Mouse (Mus musculus) limb, embryonic 10.5 days (tissue): Measurements from ENCODE around the gene Klk12. TPM values are rescaled to one million over a fixed set of nuclear protein-coding genes. Genes with fewer than 3 reads are reported as not detected.

Source experiments
- DNase-seq: peaks from one replicate; pipeline ENCODE4 v3.0.0-alpha.2; 2017; ENCODE audit warnings: low spot score
- H3K27ac ChIP-seq: fragments of 300-500 bp; sonication (generic); 2 replicates; pipeline ENCODE4 v1.5.1; 2016; ENCODE audit warnings: mild to moderate bottlenecking
- H3K27me3 ChIP-seq: fragments of 300-500 bp; sonication (generic); 2 replicates; pipeline ENCODE4 v1.6.1; 2016; ENCODE audit warnings: low read depth, mild to moderate bottlenecking; ENCODE audit not compliant: poor library complexity, severe bottlenecking
- H3K36me3 ChIP-seq: fragments of 300-500 bp; sonication (generic); 2 replicates; pipeline ENCODE4 v1.6.1; 2016; ENCODE audit warnings: mild to moderate bottlenecking, moderate library complexity
- H3K4me1 ChIP-seq: fragments of 300-500 bp; sonication (generic); 2 replicates; pipeline ENCODE4 v1.6.1; 2016
- H3K4me3 ChIP-seq: fragments of 300-500 bp; sonication (generic); 2 replicates; pipeline ENCODE4 v1.5.1; 2016; ENCODE audit warnings: mild to moderate bottlenecking, moderate library complexity
- H3K9me3 ChIP-seq: fragments of 300-500 bp; sonication (generic); replicated peaks from 2 replicates; pipeline ENCODE4 v1.6.1; 2016; ENCODE audit warnings: mild to moderate bottlenecking
- WGBS: fragments of 180-500 bp; shearing (Covaris S2); methylation state at CpG from one replicate; pipeline ENCODE4 v1.1.7; 2016; 5-methylcytosine and 5-hydroxymethylcytosine counted together
- polyA plus RNA-seq: library from polyadenylated mRNA; unstranded; fragments of >200 nt; fragmentation: Nextera tagmentation; extraction: Ambion mirVana; gene quantifications from 2 replicates; pipeline ENCODE4 v1.2.1, GENCODE M21; 2016

Gene Klk12
- polyA plus RNA-seq, 1 experiment from 2014 or later, result not detected

GRCm38 (mm10) chr7:43778176-43778970 is 9.7 kb downstream of the Klk12 start:
- H3K27me3 ChIP-seq, result peaks cover 12% of the 10 kb centered on the region
- H3K9me3 ChIP-seq, result no peaks in the 10 kb centered on the region
- DNase-seq, result peak; percentile 16
- H3K36me3 ChIP-seq, result no peaks in the 10 kb centered on the region
- WGBS, result 92% methylated on average over 10 of the region's 10 CpGs
- H3K4me3 ChIP-seq, result no peak overlapping the region
- H3K4me1 ChIP-seq, result peaks cover 11% of the 10 kb centered on the region
- H3K27ac ChIP-seq, result no peak overlapping the region

DNA sequence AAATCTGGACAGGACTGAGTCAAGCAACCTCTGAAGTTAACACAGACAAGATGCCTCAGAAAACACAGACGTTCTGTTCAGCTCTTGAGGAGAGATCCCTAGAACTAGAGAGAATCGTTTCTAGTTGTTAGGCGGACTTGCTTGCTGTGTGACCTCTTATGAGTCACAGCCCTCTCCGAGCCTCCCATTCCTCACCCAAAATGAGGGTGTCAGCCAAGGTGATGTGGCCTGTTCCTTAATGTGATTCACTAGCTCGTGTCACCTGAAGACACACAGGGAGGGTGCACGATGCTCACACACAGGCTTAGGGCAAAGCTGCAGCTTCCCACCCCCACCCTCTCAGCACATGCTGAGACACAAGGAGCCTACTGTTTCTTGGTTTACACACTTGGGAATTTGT is 11.5 kb downstream of the Klk12 start:
- Histone ChIP-seq H3K9me3 (no peaks in the 10 kb centered on the region), H3K4me3 (no peak overlapping the region), H3K27me3 (peaks cover 28% of the 10 kb centered on the region), H3K4me1 (peaks cover 7% of the 10 kb centered on the region), H3K36me3 (no peaks in the 10 kb centered on the region), H3K27ac (no peak overlapping the region)
- DNase-seq, result no peak
- 75% methylated on average over 6 of the region's 6 CpGs for WGBS

DNA sequence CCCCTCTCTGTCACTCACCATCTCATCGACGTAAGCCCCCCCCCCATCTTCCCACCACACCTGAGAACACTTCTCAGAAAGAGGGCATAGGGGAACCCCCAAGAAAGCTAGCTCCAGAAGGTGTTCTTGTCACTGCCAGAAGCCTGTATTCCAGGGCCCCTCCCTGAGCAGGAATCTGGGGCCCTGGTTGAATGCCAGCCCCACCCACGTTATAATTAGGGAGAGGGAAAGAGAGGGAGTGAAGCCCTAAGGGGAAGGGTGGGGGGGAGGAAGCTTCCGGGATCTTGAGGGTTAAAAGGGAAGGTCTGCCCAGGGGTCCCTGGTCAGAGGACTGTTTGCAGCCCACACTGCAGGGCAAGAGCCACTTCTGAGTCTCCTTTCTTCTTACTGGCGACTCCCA is 12.0 kb downstream of the Klk12 start, which contains the start of gene Klk10:
Gene Klk10, plus strand, starts transcription at position 290 of the 400 bp plus-strand sequence.
- Histone ChIP-seq H3K27ac (no peak within 1 kb of the TSS), H3K4me3 (no peak within 1 kb of the TSS), H3K27me3 (peaks cover 28% of the 10 kb centered on the region), H3K36me3 (no peaks in the 10 kb centered on the region), H3K4me1 (peaks cover 6% of the 10 kb centered on the region), H3K9me3 (no peaks in the 10 kb centered on the region)
- 45% methylated on average over 5 of the region's 5 CpGs for WGBS
- DNase-seq, result no peak

DNA sequence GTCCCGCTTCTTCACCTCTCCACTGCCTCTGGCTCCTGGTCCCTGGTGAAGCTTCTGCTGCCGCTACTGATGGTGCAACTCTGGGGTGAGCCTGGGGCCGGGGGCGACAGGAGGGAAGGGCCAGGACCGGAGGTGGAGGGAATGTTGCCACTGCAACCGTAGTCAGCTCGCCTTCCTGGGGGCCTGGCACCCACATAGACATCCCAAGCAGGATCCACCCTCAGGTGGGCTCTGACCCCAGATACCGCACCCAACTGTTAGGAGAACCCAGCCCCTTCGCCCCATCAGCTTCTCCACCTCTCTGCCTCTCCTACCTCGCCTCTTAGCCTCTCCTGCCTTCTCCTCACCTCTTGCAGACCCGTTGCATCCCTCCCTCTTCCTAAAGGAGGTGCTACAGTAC is 12.8 kb downstream of the Klk12 start:
- WGBS, result 85% methylated on average over 11 of the region's 11 CpGs
- H3K27me3 ChIP-seq, result peaks cover 28% of the 10 kb centered on the region
- peaks cover 6% of the 10 kb centered on the region for H3K4me1 ChIP-seq
- no peak overlapping the region for H3K27ac ChIP-seq
- no peaks in the 10 kb centered on the region for H3K9me3 ChIP-seq
- H3K4me3 ChIP-seq, result no peak overlapping the region
- no peaks in the 10 kb centered on the region for H3K36me3 ChIP-seq
- DNase-seq, result no peak

DNA sequence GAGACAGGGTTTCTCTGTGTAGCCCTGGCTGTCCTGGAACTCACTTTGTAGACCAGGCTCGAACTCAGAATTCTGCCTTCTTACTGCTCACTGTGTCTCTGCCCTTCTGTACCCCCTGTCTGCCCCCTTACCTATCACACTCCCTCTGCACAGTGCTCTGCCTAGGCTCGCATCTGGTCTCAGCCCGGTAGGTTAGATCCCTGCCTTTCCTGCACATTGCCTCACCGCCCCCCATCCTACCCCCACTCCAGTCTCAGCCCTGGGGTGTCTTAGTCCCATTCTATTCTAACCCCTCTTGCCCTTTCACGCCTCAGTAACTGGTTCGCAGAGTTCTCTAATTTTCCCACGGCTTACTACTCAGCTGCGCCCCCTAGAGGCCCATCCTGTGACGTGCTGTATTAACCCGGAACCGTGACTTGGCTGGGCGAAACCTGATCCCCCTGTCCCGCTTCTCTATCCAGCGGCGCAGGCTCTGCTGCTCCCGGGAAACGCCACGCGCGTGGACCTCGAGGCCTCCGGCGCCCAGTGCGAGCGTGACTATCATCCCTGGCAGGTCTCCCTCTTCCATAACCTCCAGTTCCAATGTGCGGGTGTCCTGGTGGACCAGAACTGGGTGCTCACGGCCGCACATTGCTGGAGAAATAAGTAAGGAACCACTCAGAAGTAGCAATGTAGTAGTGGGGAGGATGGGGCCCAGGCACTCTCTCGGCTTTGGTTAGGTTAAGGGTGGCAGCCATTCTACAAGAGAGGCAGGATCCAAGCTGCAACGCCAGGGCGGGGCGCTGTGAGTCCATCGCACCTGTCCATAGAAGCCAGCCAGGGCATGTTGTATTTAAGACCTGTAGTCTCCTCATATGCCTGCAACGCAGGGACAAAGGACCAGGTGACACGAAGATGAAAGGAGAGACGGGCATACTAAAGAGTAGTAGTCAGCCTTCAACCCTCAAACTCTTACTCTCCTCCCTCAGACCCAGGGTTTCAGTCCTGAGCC is 13.9 kb downstream of the Klk12 start:
- peak overlapping the region; percentile 46; the same call in 1 of the 2 replicates for H3K27ac ChIP-seq
- peak overlapping the region; percentile 40 for H3K4me3 ChIP-seq
- no peaks in the 10 kb centered on the region for H3K36me3 ChIP-seq
- 10% methylated on average over 36 of the region's 36 CpGs for WGBS
- peak; percentile 90 for DNase-seq
- peaks cover 28% of the 10 kb centered on the region for H3K27me3 ChIP-seq
- peaks cover 6% of the 10 kb centered on the region for H3K4me1 ChIP-seq
- no peaks in the 10 kb centered on the region for H3K9me3 ChIP-seq

- H3K4me3 ChIP-seq, result no peak overlapping the region
- H3K4me1 ChIP-seq, result peaks cover 6% of the 10 kb centered on the region
- no peaks in the 10 kb centered on the region for H3K9me3 ChIP-seq
- WGBS, result 88% methylated on average over 1 of the region's 1 CpGs
- H3K27ac ChIP-seq, result no peak overlapping the region
- H3K36me3 ChIP-seq, result no peaks in the 10 kb centered on the region
- no peak for DNase-seq
- H3K27me3 ChIP-seq, result peaks cover 28% of the 10 kb centered on the region
Measured at GRCm38 (mm10) chr7:43785286-43785685, 16.6 kb downstream of the Klk12 start.

DNA sequence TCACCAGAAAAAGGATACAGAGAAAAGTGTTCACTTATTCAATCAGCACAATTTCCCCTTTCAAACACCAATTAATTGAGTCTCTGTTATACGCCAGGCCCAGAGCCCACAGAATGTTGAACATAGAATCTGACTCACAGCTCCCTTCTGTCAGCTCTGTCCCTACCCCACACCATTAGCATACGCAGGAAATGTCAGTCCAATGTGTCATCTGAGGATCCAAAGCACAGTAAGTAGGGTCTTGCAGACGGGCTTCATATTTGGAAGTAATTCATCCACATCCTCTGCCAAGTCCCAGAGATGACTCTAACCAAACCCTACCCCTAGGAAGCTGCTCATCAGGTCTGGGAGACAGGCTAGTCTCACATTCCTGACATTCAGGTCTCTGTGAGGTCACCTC is 19.4 kb downstream of the Klk12 start:
- Histone ChIP-seq H3K36me3 (no peaks in the 10 kb centered on the region), H3K9me3 (no peaks in the 10 kb centered on the region), H3K27ac (no peak overlapping the region), H3K4me1 (no peaks in the 10 kb centered on the region), H3K27me3 (peaks cover 19% of the 10 kb centered on the region), H3K4me3 (no peak overlapping the region)
- 75% methylated on average over 3 of the region's 3 CpGs for WGBS
- no peak for DNase-seq

DNA sequence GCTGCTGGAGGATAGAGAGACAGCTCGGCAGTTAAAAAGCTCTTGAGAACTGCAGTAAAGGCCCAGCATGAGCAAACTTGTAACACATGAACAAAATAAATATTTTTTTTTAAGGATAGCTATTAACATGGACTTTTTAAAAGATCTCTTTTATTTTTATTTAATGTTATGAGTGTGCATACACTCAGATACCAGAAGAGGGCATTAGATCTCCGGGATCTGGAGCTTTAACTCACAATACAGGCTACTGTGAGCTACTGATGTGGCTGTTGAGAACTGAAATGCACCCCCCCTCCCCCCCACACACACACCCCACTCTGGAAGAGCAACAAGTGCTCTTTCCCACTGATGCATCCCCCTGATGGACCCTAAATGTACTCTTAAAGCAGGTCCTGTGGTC is 20.6 kb downstream of the Klk12 start:
- no peak overlapping the region for H3K4me3 ChIP-seq
- no peak for DNase-seq
- no peak overlapping the region for H3K27ac ChIP-seq
- no peaks in the 10 kb centered on the region for H3K36me3 ChIP-seq
- no peaks in the 10 kb centered on the region for H3K4me1 ChIP-seq
- peaks cover 14% of the 10 kb centered on the region for H3K27me3 ChIP-seq
- no peaks in the 10 kb centered on the region for H3K9me3 ChIP-seq
- WGBS, result 72% methylated on average over 2 of the region's 2 CpGs

GRCm38 (mm10) chr7:43791591-43791990 is 22.9 kb downstream of the Klk12 start, which contains the start of gene Klk9:
TSS of gene Klk9 (plus strand) at chr7:43791891.
- H3K36me3 ChIP-seq, result no peaks in the 10 kb centered on the region
- H3K9me3 ChIP-seq, result no peaks in the 10 kb centered on the region
- peaks cover 30% of the 10 kb centered on the region for H3K27me3 ChIP-seq
- H3K27ac ChIP-seq, result no peak within 1 kb of the TSS
- H3K4me3 ChIP-seq, result no peak within 1 kb of the TSS
- WGBS, result 75% methylated on average over 7 of the region's 7 CpGs
- no peak for DNase-seq
- H3K4me1 ChIP-seq, result peaks cover 3% of the 10 kb centered on the region

GRCm38 (mm10) chr7:43796355-43796754 is 27.7 kb downstream of the Klk12 start:
- DNase-seq, result no peak
- peak overlapping the region; percentile 56 for H3K4me3 ChIP-seq
- 8% methylated on average over 8 of the region's 8 CpGs for WGBS

DNA sequence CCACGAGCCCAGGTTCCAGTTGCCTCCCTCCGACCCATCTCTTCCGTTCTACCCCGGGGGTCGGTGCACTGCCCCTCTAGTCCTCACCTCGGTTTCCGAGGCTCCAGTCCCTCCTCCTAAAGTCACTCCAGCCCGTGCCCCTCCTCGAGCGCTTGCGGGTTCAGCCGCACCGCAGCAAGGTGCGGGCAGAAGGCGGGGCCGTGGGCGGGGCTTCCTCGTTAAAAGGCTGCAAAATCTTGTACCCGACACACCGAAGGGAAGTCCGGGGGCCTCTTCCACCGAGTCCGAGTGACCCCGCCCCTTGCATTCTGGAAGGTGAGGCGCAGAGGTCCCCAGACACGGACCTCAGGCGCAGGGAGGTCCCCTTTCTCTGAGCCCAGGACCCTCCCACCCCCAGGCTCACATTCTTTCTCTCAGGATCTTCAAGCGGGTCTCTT is 28.7 kb downstream of the Klk12 start, which contains the start of gene Klk8:
Gene Klk8, plus strand, starts transcription at position 245 of the 437 bp plus-strand sequence.
- no peak within 1 kb of the TSS; the same call in 1 of the 2 replicates for H3K27ac ChIP-seq
- WGBS, result under 1% methylated on average over 28 of the region's 28 CpGs

More at GRCm38 (mm10) chr7:43796355-43796754, 27.7 kb downstream of the Klk12 start:
- H3K27me3 ChIP-seq, result peaks cover 54% of the 10 kb centered on the region
- no peaks in the 10 kb centered on the region for H3K36me3 ChIP-seq
- H3K27ac ChIP-seq, result no peak overlapping the region
- peaks cover 16% of the 10 kb centered on the region for H3K4me1 ChIP-seq
- H3K9me3 ChIP-seq, result no peaks in the 10 kb centered on the region

GRCm38 (mm10) chr7:43797844-43798462 is 29.3 kb downstream of the Klk12 start:
- Histone ChIP-seq H3K27me3 (peaks cover 54% of the 10 kb centered on the region), H3K9me3 (no peaks in the 10 kb centered on the region), H3K4me3 (peak overlapping the region; percentile 56), H3K27ac (no peak overlapping the region), H3K36me3 (no peaks in the 10 kb centered on the region), H3K4me1 (peaks cover 16% of the 10 kb centered on the region)
- WGBS, result 40% methylated on average over 13 of the region's 13 CpGs
- DNase-seq, result no peak

More for the DNA sequence above, 28.7 kb downstream of the Klk12 start, which contains the start of gene Klk8:
- H3K36me3 ChIP-seq, result no peaks in the 10 kb centered on the region
- peak within 1 kb of the TSS; percentile 56 for H3K4me3 ChIP-seq
- DNase-seq, result peak; percentile 56
- H3K9me3 ChIP-seq, result no peaks in the 10 kb centered on the region
- peaks cover 54% of the 10 kb centered on the region for H3K27me3 ChIP-seq
- peaks cover 16% of the 10 kb centered on the region for H3K4me1 ChIP-seq
